Mouse (Mus musculus) duodenum, adult 2 months (tissue): ENCODE measurements around the gene Gm49395. TPM values are rescaled to one million over a fixed set of nuclear protein-coding genes. Genes with fewer than 3 reads are reported as not detected.

Experiments
- polyA plus RNA-seq: library from polyadenylated mRNA; depleted of rRNA; stranded (reverse); fragments of >200 nt; gene quantifications from 2 replicates; pipeline ENCODE4 v1.2.3, GENCODE M21; 2012; ENCODE audit warnings: low replicate concordance; rRNA removed

Gm49395 gene
- 6.1 and 11.6 TPM in 2 replicates for polyA plus RNA-seq

GRCm38 (mm10) chr13:115101355-115102191, at the start of gene Gm49395, which contains the start of gene Itga1:
Gene Gm49395, minus strand, starts transcription at chr13:115101921.
Gene Itga1, minus strand, starts transcription at chr13:115101964.

DNA sequence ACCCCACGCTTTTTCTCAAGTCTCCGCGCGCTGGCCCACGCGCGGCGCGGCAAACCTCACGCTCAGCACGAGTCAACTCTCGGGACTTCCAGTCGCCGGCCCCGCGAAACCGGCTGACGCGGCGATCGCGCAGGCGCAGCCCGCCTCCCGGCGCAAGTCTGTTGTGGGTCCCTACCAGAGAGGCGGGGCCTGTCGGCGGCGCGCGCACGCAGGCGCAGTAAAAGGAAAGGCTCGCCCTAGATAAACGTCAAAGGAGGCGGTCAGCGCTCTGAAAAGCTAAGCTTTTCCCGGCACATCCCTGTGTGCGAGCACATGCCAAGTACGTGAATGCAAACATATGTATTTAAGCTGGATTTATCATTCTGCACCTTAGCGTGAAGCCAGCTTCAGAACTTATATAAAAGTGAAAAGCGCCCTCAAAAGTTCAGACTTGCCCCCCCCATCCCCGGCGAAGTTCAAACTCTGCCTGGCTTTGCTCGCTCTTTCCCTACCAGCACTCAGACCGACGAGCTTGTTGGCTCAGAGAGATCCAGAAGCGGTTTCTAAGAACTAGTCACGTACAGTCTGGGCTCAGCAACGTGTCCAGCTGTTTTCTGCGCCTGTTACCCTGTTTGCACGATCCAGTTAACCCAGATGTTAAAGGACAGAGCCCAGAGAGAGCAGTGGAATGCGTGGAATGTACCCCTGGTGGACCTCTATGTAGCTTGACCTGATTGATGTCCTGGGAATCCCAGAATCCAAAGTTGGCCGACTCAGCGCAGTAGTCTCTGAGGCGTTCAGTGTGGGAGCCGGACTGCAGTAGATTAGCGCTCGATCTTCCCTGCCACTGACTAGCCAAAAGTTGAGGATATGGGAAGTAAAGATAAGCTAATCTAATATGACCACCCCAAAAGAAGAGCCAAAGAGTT, 11.4 kb downstream of the Gm49395 start, which contains the start of gene Pelo:
Gene Pelo (minus strand): TSS at position 118 of the 908 bp plus-strand sequence.

Other genes with a start within 250 kb of the Gm49395 start
- gene Itga2, start 169.8 kb downstream of the Gm49395 start, polyA plus RNA-seq, result 0.20 and 0.57 TPM in 2 replicates
- gene Pelo, start 11.7 kb downstream of the Gm49395 start, polyA plus RNA-seq, result 16.8 and 18.0 TPM in 2 replicates
- 0.68 and 3.0 TPM in 2 replicates for gene Itga1, start within 50 bp of the Gm49395 start, polyA plus RNA-seq